Mouse (Mus musculus) heart, embryonic 14.5 days (tissue): Measurements from ENCODE around the gene Hyal2. TPM values are rescaled to one million over a fixed set of nuclear protein-coding genes. Genes with fewer than 3 reads are reported as not detected.
A peak's percentile ranks its signal among the peaks of the same experiment; 100 is the strongest.
"Not testable (repeated sequence)": the region's sequence is repeated elsewhere in the genome, so short reads cannot be mapped to it uniquely, and the experiment has no call there.

Experiments used
- ATAC-seq: fragments of 200-750 bp; cut with Nextera tagmentation; 2 replicates; pipeline ENCODE4 v1.8.0; 2017; ENCODE audit warnings: low read depth, moderate TSS enrichment; ENCODE audit not compliant: insufficient number of reproducible peaks, insufficient read depth, low FRiP score
- H3K27ac ChIP-seq, 2 experiments: fragments of 200-500 bp in 1 of 2; fragments of 300-500 bp in 1 of 2; sonication (generic) in 1 of 2; replicated peaks in 1 of 2; 2 replicates each; pipeline ENCODE4 v1.5.1; 2012 to 2014; ENCODE audit warnings: low read depth in 2 of 2, low read length in 2 of 2, control low read depth in 1 of 2, mild to moderate bottlenecking in 1 of 2, mixed read lengths in 1 of 2; ENCODE audit not compliant: control insufficient read depth in 1 of 2, insufficient read depth in 1 of 2
- H3K27me3 ChIP-seq: fragments of 300-500 bp; sonication (generic); 2 replicates; pipeline ENCODE4 v1.6.1; 2014; ENCODE audit warnings: mild to moderate bottlenecking, low read length, control low read depth; ENCODE audit not compliant: control insufficient read depth, insufficient read depth
- H3K36me3 ChIP-seq: fragments of 300-500 bp; sonication (generic); 2 replicates; pipeline ENCODE4 v1.6.1; 2014; ENCODE audit warnings: mild to moderate bottlenecking, control low read depth, low read length, mixed read lengths; ENCODE audit not compliant: control insufficient read depth, insufficient read depth
- H3K4me1 ChIP-seq, 2 experiments: fragments of 200-500 bp in 1 of 2; fragments of 300-500 bp in 1 of 2; sonication (generic) in 1 of 2; 2 replicates each; pipeline ENCODE4 v1.6.1; 2012 to 2014; ENCODE audit warnings: low read length in 2 of 2, control low read depth in 1 of 2, mixed read lengths in 1 of 2; ENCODE audit not compliant: control insufficient read depth in 2 of 2, insufficient read depth in 2 of 2
- H3K4me2 ChIP-seq: fragments of 300-500 bp; sonication (generic); 2 replicates; pipeline ENCODE4 v1.6.1; 2014; ENCODE audit warnings: mild to moderate bottlenecking, low read length
- H3K4me3 ChIP-seq, 2 experiments: fragments of 200-500 bp in 1 of 2; fragments of 300-500 bp in 1 of 2; sonication (generic) in 1 of 2; 2 replicates each; pipeline ENCODE4 v1.5.1; 2012 to 2014; ENCODE audit warnings: low read length in 2 of 2, mild to moderate bottlenecking in 2 of 2, control low read depth in 1 of 2, low read depth in 1 of 2, moderate library complexity in 1 of 2; ENCODE audit not compliant: control insufficient read depth in 1 of 2, insufficient read depth in 1 of 2
- H3K9ac ChIP-seq: fragments of 300-500 bp; sonication (generic); 2 replicates; pipeline ENCODE4 v1.6.1; 2014; ENCODE audit warnings: mild to moderate bottlenecking, low read length
- H3K9me3 ChIP-seq: fragments of 300-500 bp; sonication (generic); 2 replicates; pipeline ENCODE4 v1.6.1; 2016; ENCODE audit warnings: low read length, control low read depth; ENCODE audit not compliant: control insufficient read depth
- WGBS: fragments of 180-500 bp; shearing (Covaris S2); extraction: QIAGEN DNeasy Blood & Tissue Kit; methylation state at CpG from one replicate; pipeline ENCODE4 v1.1.7; 2014; 5-methylcytosine and 5-hydroxymethylcytosine counted together
- polyA plus RNA-seq: library from polyadenylated mRNA; unstranded; fragments of >200 nt; fragmentation: Nextera tagmentation; extraction: Ambion mirVana; gene quantifications from 2 replicates; pipeline ENCODE4 v1.2.1, GENCODE M21; 2014

The Hyal2 gene
- polyA plus RNA-seq, 1 experiment from 2014 or later = 103 TPM

- H3K9ac ChIP-seq = peak overlapping the region; percentile 92
- no peak overlapping the region; a peak in 1 of 4 replicates for H3K27ac ChIP-seq
- H3K4me1 ChIP-seq = peaks cover 34 to 41% of the 10 kb centered on the region in 2 experiments
- 88% methylated on average over 22 of the region's 22 CpGs for WGBS
- no peaks in the 10 kb centered on the region for H3K9me3 ChIP-seq
- no peaks in the 10 kb centered on the region for H3K27me3 ChIP-seq
- peak overlapping the region; percentile 97 for H3K4me2 ChIP-seq
- H3K4me3 ChIP-seq = peak overlapping the region; percentile 77 to 88; a peak in 3 of 4 replicates
- H3K36me3 ChIP-seq = peaks cover 45% of the 10 kb centered on the region
- ATAC-seq = no peak
These were observed 4.0 kb downstream of the Hyal2 start for GRCm38 (mm10) chr9:107571534-107572326.

DNA sequence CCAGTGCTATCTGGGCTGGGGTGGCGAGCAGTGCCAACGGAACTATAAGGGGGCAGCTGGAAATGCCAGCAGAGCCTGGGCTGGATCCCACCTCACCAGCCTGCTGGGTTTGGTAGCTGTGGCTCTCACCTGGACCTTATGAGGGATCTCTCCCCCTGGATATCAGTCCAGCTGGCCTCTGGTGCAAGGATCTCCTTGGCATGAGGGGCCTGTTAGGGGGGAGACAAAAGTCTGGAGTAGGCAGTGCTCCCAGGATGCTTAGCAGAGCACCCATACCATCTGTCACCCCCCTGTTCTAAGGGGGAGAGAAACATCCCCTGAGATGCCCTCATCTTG, 4.5 kb downstream of the Hyal2 start:
- H3K4me3 ChIP-seq = no peak overlapping the region
- WGBS = 98% methylated on average over 2 of the region's 2 CpGs
- H3K4me2 ChIP-seq = no peak overlapping the region
- no peaks in the 10 kb centered on the region for H3K27me3 ChIP-seq
- peaks cover 40 to 42% of the 10 kb centered on the region in 2 experiments for H3K4me1 ChIP-seq
- no peak for ATAC-seq
- no peak overlapping the region for H3K9ac ChIP-seq
- H3K9me3 ChIP-seq = no peaks in the 10 kb centered on the region
- H3K36me3 ChIP-seq = peaks cover 45% of the 10 kb centered on the region
- H3K27ac ChIP-seq = no peak overlapping the region

GRCm38 (mm10) chr9:107573774-107574173, 6.0 kb downstream of the Hyal2 start:
- 84% methylated on average over 6 of the region's 6 CpGs for WGBS
- H3K4me2 ChIP-seq, H3K27me3 ChIP-seq, ATAC-seq, H3K27ac ChIP-seq, H3K9ac ChIP-seq, H3K9me3 ChIP-seq, H3K4me3 ChIP-seq: not testable (repeated sequence)
- Histone ChIP-seq H3K36me3 (peaks cover 45% of the 10 kb centered on the region), H3K4me1 (peaks cover 30 to 34% of the 10 kb centered on the region in 2 experiments)

- H3K36me3 ChIP-seq = peaks cover 37% of the 10 kb centered on the region
- H3K4me2 ChIP-seq = peak overlapping the region; percentile 61; the same call in 1 of the 2 replicates
- H3K9ac ChIP-seq = no peak overlapping the region
- 80% methylated on average over 14 of the region's 14 CpGs for WGBS
- no peak overlapping the region for H3K4me3 ChIP-seq
- no peaks in the 10 kb centered on the region for H3K27me3 ChIP-seq
- peak overlapping the region; percentile 55 to 57; a peak in 3 of 4 replicates for H3K27ac ChIP-seq
- no peaks in the 10 kb centered on the region for H3K9me3 ChIP-seq
- no peak for ATAC-seq
- H3K4me1 ChIP-seq = peaks cover 20 to 28% of the 10 kb centered on the region in 2 experiments
These were observed 8.0 kb downstream of the Hyal2 start for GRCm38 (mm10) chr9:107575579-107576356.

DNA sequence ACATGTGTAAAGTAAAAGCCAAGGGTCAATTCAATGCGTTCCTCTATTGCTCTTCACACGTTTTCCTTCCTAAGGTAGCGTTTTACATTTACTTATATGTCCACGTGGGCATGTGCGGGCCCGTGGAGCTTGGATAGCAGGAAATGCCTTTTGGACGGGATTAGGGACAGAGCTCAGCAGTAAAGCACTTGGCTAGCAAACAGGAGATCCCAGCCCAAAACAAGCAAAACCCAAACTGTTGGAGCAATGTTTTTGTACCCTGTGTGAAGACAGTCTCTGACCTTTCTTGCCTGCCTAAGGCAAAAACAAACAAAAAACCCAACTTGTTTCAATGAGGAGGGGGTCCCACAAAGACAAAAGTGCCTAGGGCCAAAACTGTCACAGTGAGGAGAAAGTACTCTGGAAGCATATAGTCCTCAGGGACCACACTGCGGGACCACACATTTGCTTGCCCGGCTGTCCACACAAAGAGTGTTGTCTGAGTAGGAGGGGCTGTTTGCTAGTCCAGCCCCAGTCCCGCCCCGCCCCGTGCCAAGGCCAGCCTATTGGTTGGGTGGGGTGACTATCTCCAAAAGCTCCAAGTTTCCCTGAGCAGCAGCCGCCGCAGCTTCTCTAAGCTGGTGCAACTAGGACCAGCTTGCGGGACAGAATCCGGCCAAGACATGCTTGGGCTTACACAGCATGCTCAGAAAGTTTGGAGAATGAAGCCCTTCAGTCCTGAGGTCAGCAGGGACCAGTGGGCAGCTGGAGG, 8.8 kb downstream of the Hyal2 start, which contains the start of gene Hyal1:
Gene Hyal1 (plus strand): TSS at position 571 of the 751 bp plus-strand sequence.
- peak within 1 kb of the TSS; percentile 55 to 57 for H3K27ac ChIP-seq
- H3K4me2 ChIP-seq = peak within 1 kb of the TSS; percentile 61
- WGBS = 26% methylated on average over 16 of the region's 16 CpGs
- no peaks in the 10 kb centered on the region for H3K27me3 ChIP-seq
- H3K4me3 ChIP-seq = peak within 1 kb of the TSS; percentile 32 to 45
- H3K4me1 ChIP-seq = peaks cover 16 to 27% of the 10 kb centered on the region in 2 experiments
- peak within 1 kb of the TSS; percentile 66 for H3K9ac ChIP-seq
- peak; percentile 58; the same call in 1 of the 2 replicates for ATAC-seq
- H3K9me3 ChIP-seq = no peaks in the 10 kb centered on the region
- H3K36me3 ChIP-seq = peaks cover 30% of the 10 kb centered on the region

GRCm38 (mm10) chr9:107577871-107578270, 10.1 kb downstream of the Hyal2 start:
- H3K27ac ChIP-seq = no peak overlapping the region
- 0 out of 2 replicates have a peak overlapping the region, but pooled peaks have one; percentile 61 for H3K4me2 ChIP-seq
- H3K9ac ChIP-seq = no peak overlapping the region
- H3K27me3 ChIP-seq = no peaks in the 10 kb centered on the region
- no peak for ATAC-seq
- no peaks in the 10 kb centered on the region for H3K9me3 ChIP-seq
- no peak overlapping the region for H3K4me3 ChIP-seq
- peaks cover 17 to 29% of the 10 kb centered on the region in 2 experiments for H3K4me1 ChIP-seq
- peaks cover 21% of the 10 kb centered on the region for H3K36me3 ChIP-seq
- WGBS = 93% methylated on average over 10 of the region's 10 CpGs

DNA sequence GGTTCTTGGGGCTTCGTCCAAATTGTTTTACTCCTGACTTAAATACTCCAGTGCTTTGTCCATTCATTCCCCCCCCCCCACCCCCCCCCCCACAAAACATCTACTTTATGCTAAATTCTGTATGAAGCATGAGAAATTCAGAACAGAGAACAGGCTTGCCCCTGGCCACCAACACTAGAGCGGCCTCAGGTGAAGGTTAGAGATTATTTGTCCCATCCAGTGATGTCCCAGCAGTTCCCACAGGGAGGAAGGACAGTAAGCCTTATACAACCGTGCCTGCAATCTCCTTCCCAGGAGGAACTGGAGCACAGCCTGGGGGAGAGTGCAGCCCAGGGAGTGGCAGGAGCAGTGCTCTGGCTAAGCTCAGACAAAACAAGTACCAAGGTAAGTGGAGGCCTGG, 10.8 kb downstream of the Hyal2 start, which contains the start of gene Naa80:
Gene Naa80 (plus strand): TSS at position 301 of the 400 bp plus-strand sequence.
- peaks cover 21% of the 10 kb centered on the region for H3K36me3 ChIP-seq
- no peak for ATAC-seq
- peaks cover 17 to 29% of the 10 kb centered on the region in 2 experiments for H3K4me1 ChIP-seq
- peak within 1 kb of the TSS in 1 of 2 experiments; percentile 94; a peak in 1 of 4 replicates for H3K27ac ChIP-seq
- no peaks in the 10 kb centered on the region for H3K9me3 ChIP-seq
- 0 out of 2 replicates have a peak within 1 kb of the TSS, but pooled peaks have one; percentile 61 for H3K4me2 ChIP-seq
- H3K9ac ChIP-seq = no peak within 1 kb of the TSS; the same call in 1 of the 2 replicates
- no peak within 1 kb of the TSS for H3K4me3 ChIP-seq
- no peaks in the 10 kb centered on the region for H3K27me3 ChIP-seq
- 74% methylated on average over 3 of the region's 3 CpGs for WGBS
